Mouse (Mus musculus) ES-E14 (cell line): Measurements from ENCODE around the gene Hlcs. TPM values are rescaled to one million over a fixed set of nuclear protein-coding genes. Genes with fewer than 3 reads are reported as not detected.

Experiments used
- DNase-seq: peaks from one replicate; pipeline ENCODE4 v3.0.0-alpha.2; 2013; ENCODE audit warnings: low read depth, low spot score
- H3K27ac ChIP-seq: 2 replicates; pipeline ENCODE4 v1.5.1; 2012; ENCODE audit warnings: low read depth, mild to moderate bottlenecking, low read length, moderate library complexity, mixed read lengths; ENCODE audit not compliant: poor library complexity, insufficient read depth, severe bottlenecking
- H3K36me3 ChIP-seq: 2 replicates; pipeline ENCODE4 v1.6.1; 2012; ENCODE audit warnings: mild to moderate bottlenecking, low read length, moderate library complexity, mixed read lengths; ENCODE audit not compliant: control insufficient read depth, poor library complexity, insufficient read depth, severe bottlenecking
- H3K4me1 ChIP-seq, 2 experiments: fragments of 150-350 bp in 1 of 2; sonication (generic) in 1 of 2; 2 replicates each; pipeline ENCODE4 v1.6.1; 2012; ENCODE audit warnings: low read length in 2 of 2, mild to moderate bottlenecking in 1 of 2, mixed read lengths in 1 of 2; ENCODE audit not compliant: control insufficient read depth in 2 of 2, insufficient read depth in 2 of 2, poor library complexity in 1 of 2
- H3K4me3 ChIP-seq, 2 experiments: fragments of 150-350 bp in 1 of 2; sonication (generic) in 1 of 2; 2 replicates each; pipeline ENCODE4 v1.5.1; 2012; ENCODE audit warnings: low read length in 2 of 2, low read depth in 1 of 2, mild to moderate bottlenecking in 1 of 2, mixed read lengths in 1 of 2; ENCODE audit not compliant: insufficient read depth in 1 of 2, poor library complexity in 1 of 2, severe bottlenecking in 1 of 2
- H3K9ac ChIP-seq: 2 replicates; pipeline ENCODE4 v1.6.1; 2012; ENCODE audit warnings: low read depth, mild to moderate bottlenecking, low read length, mixed read lengths; ENCODE audit not compliant: poor library complexity, insufficient read depth, severe bottlenecking
- H3K9me3 ChIP-seq: fragments of 150-350 bp; sonication (generic); 2 replicates; pipeline ENCODE4 v1.6.1; 2012; ENCODE audit warnings: low read depth, mild to moderate bottlenecking, low read length; ENCODE audit not compliant: control insufficient read depth, insufficient read depth
- CHD2 ChIP-seq: IDR thresholded peaks from 2 replicates; pipeline ENCODE4 v1.6.1; 2014; ENCODE audit warnings: mild to moderate bottlenecking, low read depth, low read length, inconsistent platforms
- HCFC1 ChIP-seq: IDR thresholded peaks from 2 replicates; pipeline ENCODE4 v1.6.1; 2012; ENCODE audit warnings: low read length, inconsistent platforms, borderline replicate concordance; ENCODE audit not compliant: insufficient read depth
- MAFK ChIP-seq: IDR thresholded peaks from 2 replicates; pipeline ENCODE4 v1.6.1; 2014; ENCODE audit warnings: mild to moderate bottlenecking, low read depth, low read length, inconsistent platforms; ENCODE audit not compliant: insufficient read depth
- ZC3H11A ChIP-seq: IDR thresholded peaks from 2 replicates; pipeline ENCODE4 v1.6.1; 2012; ENCODE audit warnings: low read depth, mild to moderate bottlenecking, inconsistent platforms, low read length, borderline replicate concordance
- ZNF384 ChIP-seq: IDR thresholded peaks from 2 replicates; pipeline ENCODE4 v1.6.1; 2012; ENCODE audit warnings: low read depth, low read length, inconsistent platforms
- in situ Hi-C, 2 experiments: fragments of 600-800 bp; cut with MboI; formaldehyde crosslinking; loops; one replicate each; pipeline ENCODE4 v1.15.1; 2025; ENCODE audit warnings: low sequenced_read_pairs in 2 of 2, inconsistent platforms in 1 of 2; ENCODE audit not compliant: unreplicated experiment in 2 of 2
- total RNA-seq: library from RNA; depleted of rRNA; stranded (reverse); fragments of 300-350 nt; gene quantifications from 2 replicates; pipeline ENCODE4 v1.2.3, GENCODE M21; 2012

Hlcs gene
- total RNA-seq, 1 experiment: 5.2 TPM

GRCm38 (mm10) chr16:94140746-94141145 lies 172.6 kb downstream of the Hlcs start:
- DNase-seq: no peak
- Histone ChIP-seq H3K27ac (no peak overlapping the region), H3K4me3 (no peak overlapping the region), H3K36me3 (no peaks in the 10 kb centered on the region; the same call in 1 of the 2 replicates), H3K9ac (no peak overlapping the region), H3K9me3 (no peaks in the 10 kb centered on the region), H3K4me1 (0 out of 4 replicates have a peak, but pooled peaks cover 0 to 3% of the 10 kb centered on the region in 2 experiments)
- in situ Hi-C loops: no loop called here
- TF ChIP-seq HCFC1 (no peak), MAFK (no peak), ZC3H11A (no peak), ZNF384 (no peak), CHD2 (no peak)

GRCm38 (mm10) chr16:94134218-94134617 lies 179.2 kb downstream of the Hlcs start:
- H3K4me3 ChIP-seq: no peak overlapping the region
- no peaks in the 10 kb centered on the region; the same call in 1 of the 2 replicates for H3K36me3 ChIP-seq
- H3K4me1 ChIP-seq: no peaks in the 10 kb centered on the region
- no peaks in the 10 kb centered on the region for H3K9me3 ChIP-seq
- no peak for TF ChIP-seq ZC3H11A
- no peak overlapping the region for H3K9ac ChIP-seq
- H3K27ac ChIP-seq: no peak overlapping the region
- in situ Hi-C loops: no loop called here
- no peak for DNase-seq

GRCm38 (mm10) chr16:94128236-94128835 lies 185.0 kb downstream of the Hlcs start:
- DNase-seq: no peak
- no peak overlapping the region for H3K4me3 ChIP-seq
- TF ChIP-seq ZNF384 (no peak), CHD2 (no peak), MAFK (no peak), ZC3H11A (no peak), HCFC1 (no peak)
- no peaks in the 10 kb centered on the region; a peak in 1 of 4 replicates for H3K4me1 ChIP-seq
- H3K9me3 ChIP-seq: no peaks in the 10 kb centered on the region
- in situ Hi-C loops: no loop called here
- H3K27ac ChIP-seq: no peak overlapping the region
- H3K9ac ChIP-seq: no peak overlapping the region
- H3K36me3 ChIP-seq: no peaks in the 10 kb centered on the region

GRCm38 (mm10) chr16:94126200-94126599 lies 187.2 kb downstream of the Hlcs start:
- H3K4me1 ChIP-seq: no peaks in the 10 kb centered on the region; a peak in 1 of 4 replicates
- H3K4me3 ChIP-seq: no peak overlapping the region
- in situ Hi-C loops: no loop called here
- DNase-seq: no peak
- no peaks in the 10 kb centered on the region for H3K9me3 ChIP-seq
- no peak overlapping the region for H3K9ac ChIP-seq
- H3K27ac ChIP-seq: no peak overlapping the region
- H3K36me3 ChIP-seq: no peaks in the 10 kb centered on the region
- no peak for TF ChIP-seq MAFK
- no peak for TF ChIP-seq ZNF384
- no peak for TF ChIP-seq CHD2
- TF ChIP-seq ZC3H11A: no peak
- no peak for TF ChIP-seq HCFC1
